Mouse (Mus musculus) thymus, adult 2 months (tissue): ENCODE data around the gene Ppm1a.

ENCODE experiments used
- CTCF ChIP-seq: fragments of 200-500 bp; IDR thresholded peaks from 2 replicates; pipeline ENCODE4 v1.5.1; 2012; ENCODE audit warnings: mild to moderate bottlenecking, control low read depth, low read length, moderate library complexity, borderline replicate concordance; ENCODE audit not compliant: control insufficient read depth, poor library complexity, insufficient read depth; ENCODE audit errors: extremely low read depth
- POLR2A ChIP-seq: fragments of 200-500 bp; IDR thresholded peaks from 2 replicates; pipeline ENCODE4 v1.6.1; 2012; ENCODE audit warnings: mild to moderate bottlenecking, low read length, control low read depth, moderate library complexity; ENCODE audit not compliant: control insufficient read depth, poor library complexity, insufficient read depth; ENCODE audit errors: extremely low read depth

DNA sequence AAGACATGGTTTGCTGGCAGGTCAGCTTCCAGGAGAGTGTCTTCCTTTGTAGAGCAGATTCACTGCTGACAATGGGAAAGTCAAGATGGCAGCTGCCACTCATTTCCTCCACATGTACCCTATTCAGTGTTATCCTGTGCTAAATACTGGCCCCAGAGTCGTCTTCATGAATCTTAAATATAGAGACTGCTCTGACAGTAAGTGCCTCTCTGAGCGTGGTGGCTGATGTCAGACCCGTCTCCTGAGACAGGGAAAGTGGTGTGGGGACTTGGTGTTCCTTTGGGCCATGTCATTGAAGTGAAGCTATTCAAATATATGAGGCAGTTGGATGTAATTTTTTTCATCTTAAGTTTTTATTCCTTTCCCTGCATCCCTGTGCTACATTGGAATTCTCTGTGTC, 14.5 kb downstream of the Ppm1a start:
- TF ChIP-seq CTCF (no peak), POLR2A (no peak)
